Mouse (Mus musculus) testis, adult 2 months (tissue): ENCODE data around the gene Pank3.

Source experiments
- CTCF ChIP-seq: fragments of 200-500 bp; IDR thresholded peaks from 2 replicates; pipeline ENCODE4 v1.5.1; 2012; ENCODE audit warnings: low read depth, mild to moderate bottlenecking, inconsistent platforms, low read length, moderate library complexity; ENCODE audit not compliant: control insufficient read depth, insufficient read depth, insufficient replicate concordance
- POLR2A ChIP-seq: fragments of 200-500 bp; IDR thresholded peaks from 2 replicates; pipeline ENCODE4 v1.6.1; 2012; ENCODE audit warnings: low read depth, mild to moderate bottlenecking, inconsistent platforms, low read length, moderate library complexity; ENCODE audit not compliant: control insufficient read depth

- no peak for TF ChIP-seq CTCF
- TF ChIP-seq POLR2A = no peak
These were observed 12.6 kb upstream of the Pank3 start for GRCm38 (mm10) chr11:35756411-35757303.
